Mouse (Mus musculus): ENCODE measurements around the gene Idh3a. TPM values are rescaled to one million over a fixed set of nuclear protein-coding genes. Genes with fewer than 3 reads are reported as not detected.
A peak's percentile ranks its signal among the peaks of the same experiment; 100 is the strongest.
"Not testable (repeated sequence)": the region's sequence is repeated elsewhere in the genome, so short reads cannot be mapped to it uniquely, and the experiment has no call there.

The Idh3a gene
- polyA plus RNA-seq, 1 experiment from 2014 or later = 55.1 TPM

GRCm38 (mm10) chr9:54571130-54571839, 14.8 kb upstream of the Idh3a start:
- WGBS (ENCODE audit: insufficient replicate concordance) = 55% methylated on average over 9 of the region's 9 CpGs
- H3K27me3 ChIP-seq (ENCODE audit: control insufficient read depth, insufficient read depth, low read depth, low read length) = no peaks in the 10 kb centered on the region
- H3K4me3 ChIP-seq (ENCODE audit: low read depth, low read length) = no peak overlapping the region
- no peaks in the 10 kb centered on the region for H3K9me3 ChIP-seq (replicated peaks; ENCODE audit: control insufficient read depth, low read length)
- H3K36me3 ChIP-seq (ENCODE audit: control insufficient read depth, insufficient read depth) = no peaks in the 10 kb centered on the region
- peak; percentile 63; the same call in 1 of the 2 replicates for ATAC-seq (ENCODE audit: low read depth)
- H3K9ac ChIP-seq (ENCODE audit: low read depth, low read length) = no peak overlapping the region
- H3K4me1 ChIP-seq (ENCODE audit: control insufficient read depth, low read depth, low read length) = no peaks in the 10 kb centered on the region; the same call in 1 of the 2 replicates
- no peak overlapping the region for H3K27ac ChIP-seq (ENCODE audit: low read length)
- H3K4me2 ChIP-seq (ENCODE audit: low read depth, low read length) = no peak overlapping the region

- ATAC-seq (ENCODE audit: low read depth) = peak; percentile 14
- H3K27ac ChIP-seq (ENCODE audit: low read length) = no peak overlapping the region
- WGBS (ENCODE audit: insufficient replicate concordance) = 14% methylated on average over 1 of the region's 1 CpGs
Measured at GRCm38 (mm10) chr9:54583712-54584111, 2.4 kb upstream of the Idh3a start.

GRCm38 (mm10) chr9:54584127-54584526, 2.0 kb upstream of the Idh3a start:
- not testable (repeated sequence) for H3K27ac ChIP-seq (ENCODE audit: low read length); H3K36me3 ChIP-seq (ENCODE audit: control insufficient read depth, insufficient read depth); ATAC-seq (ENCODE audit: low read depth); H3K9me3 ChIP-seq (replicated peaks; ENCODE audit: control insufficient read depth, low read length); H3K27me3 ChIP-seq (ENCODE audit: control insufficient read depth, insufficient read depth, low read depth, low read length); H3K4me2 ChIP-seq (ENCODE audit: low read depth, low read length); H3K9ac ChIP-seq (ENCODE audit: low read depth, low read length); H3K4me3 ChIP-seq (ENCODE audit: low read depth, low read length)
- H3K4me1 ChIP-seq (ENCODE audit: control insufficient read depth, low read depth, low read length) = peaks cover 17% of the 10 kb centered on the region
- 34% methylated on average over 2 of the region's 2 CpGs for WGBS (ENCODE audit: insufficient replicate concordance)

More at GRCm38 (mm10) chr9:54583712-54584111, 2.4 kb upstream of the Idh3a start:
- Histone ChIP-seq H3K4me1 (ENCODE audit: control insufficient read depth, low read depth, low read length) (peaks cover 17% of the 10 kb centered on the region), H3K4me3 (ENCODE audit: low read depth, low read length) (no peak overlapping the region), H3K9ac (ENCODE audit: low read depth, low read length) (no peak overlapping the region), H3K36me3 (ENCODE audit: control insufficient read depth, insufficient read depth) (no peaks in the 10 kb centered on the region), H3K9me3 (replicated peaks; ENCODE audit: control insufficient read depth, low read length) (no peaks in the 10 kb centered on the region), H3K27me3 (ENCODE audit: control insufficient read depth, insufficient read depth, low read depth, low read length) (no peaks in the 10 kb centered on the region), H3K4me2 (ENCODE audit: low read depth, low read length) (no peak overlapping the region)

GRCm38 (mm10) chr9:54585839-54586198, 315 bp upstream of the Idh3a start:
- Histone ChIP-seq H3K9ac (ENCODE audit: low read depth, low read length) (peak overlapping the region; percentile 91), H3K36me3 (ENCODE audit: control insufficient read depth, insufficient read depth) (0 out of 2 replicates have a peak, but pooled peaks cover 3% of the 10 kb centered on the region), H3K27me3 (ENCODE audit: control insufficient read depth, insufficient read depth, low read depth, low read length) (no peaks in the 10 kb centered on the region), H3K4me2 (ENCODE audit: low read depth, low read length) (peak overlapping the region; percentile 94), H3K27ac (ENCODE audit: low read length) (peak overlapping the region; percentile 25; the same call in 1 of the 2 replicates), H3K4me3 (ENCODE audit: low read depth, low read length) (peak overlapping the region; percentile 91), H3K4me1 (ENCODE audit: control insufficient read depth, low read depth, low read length) (peaks cover 17% of the 10 kb centered on the region), H3K9me3 (replicated peaks; ENCODE audit: control insufficient read depth, low read length) (no peaks in the 10 kb centered on the region)
- WGBS (ENCODE audit: insufficient replicate concordance) = 24% methylated on average over 5 of the region's 5 CpGs
- ATAC-seq (ENCODE audit: low read depth) = no peak

- peak overlapping the region; percentile 91; the same call in 1 of the 2 replicates for H3K4me3 ChIP-seq (ENCODE audit: low read depth, low read length)
- H3K9ac ChIP-seq (ENCODE audit: low read depth, low read length) = no peak overlapping the region
- ATAC-seq (ENCODE audit: low read depth) = no peak
Measured at GRCm38 (mm10) chr9:54587863-54588262, 1.7 kb downstream of the Idh3a start.

GRCm38 (mm10) chr9:54593652-54594051, 7.5 kb downstream of the Idh3a start:
- peaks cover 27% of the 10 kb centered on the region for H3K36me3 ChIP-seq (ENCODE audit: control insufficient read depth, insufficient read depth)
- ATAC-seq (ENCODE audit: low read depth); H3K27ac ChIP-seq (ENCODE audit: low read length): not testable (repeated sequence)

More at GRCm38 (mm10) chr9:54587863-54588262, 1.7 kb downstream of the Idh3a start:
- Histone ChIP-seq H3K9me3 (replicated peaks; ENCODE audit: control insufficient read depth, low read length) (no peaks in the 10 kb centered on the region), H3K4me2 (ENCODE audit: low read depth, low read length) (peak overlapping the region; percentile 94), H3K36me3 (ENCODE audit: control insufficient read depth, insufficient read depth) (peaks cover 6% of the 10 kb centered on the region; the same call in 1 of the 2 replicates), H3K4me1 (ENCODE audit: control insufficient read depth, low read depth, low read length) (peaks cover 17% of the 10 kb centered on the region), H3K27ac (ENCODE audit: low read length) (no peak overlapping the region), H3K27me3 (ENCODE audit: control insufficient read depth, insufficient read depth, low read depth, low read length) (no peaks in the 10 kb centered on the region)
- WGBS (ENCODE audit: insufficient replicate concordance) = 69% methylated on average over 4 of the region's 4 CpGs

GRCm38 (mm10) chr9:54596752-54597465, 10.8 kb downstream of the Idh3a start:
- Histone ChIP-seq H3K27me3 (ENCODE audit: control insufficient read depth, insufficient read depth, low read depth, low read length) (no peaks in the 10 kb centered on the region), H3K9ac (ENCODE audit: low read depth, low read length) (no peak overlapping the region), H3K27ac (ENCODE audit: low read length) (no peak overlapping the region), H3K9me3 (replicated peaks; ENCODE audit: control insufficient read depth, low read length) (no peaks in the 10 kb centered on the region), H3K4me2 (ENCODE audit: low read depth, low read length) (no peak overlapping the region), H3K4me1 (ENCODE audit: control insufficient read depth, low read depth, low read length) (no peaks in the 10 kb centered on the region), H3K36me3 (ENCODE audit: control insufficient read depth, insufficient read depth) (peaks cover 32% of the 10 kb centered on the region), H3K4me3 (ENCODE audit: low read depth, low read length) (no peak overlapping the region)
- ATAC-seq (ENCODE audit: low read depth) = no peak
- 86% methylated on average over 15 of the region's 15 CpGs for WGBS (ENCODE audit: insufficient replicate concordance)

More at GRCm38 (mm10) chr9:54593652-54594051, 7.5 kb downstream of the Idh3a start:
- 74% methylated on average over 4 of the region's 4 CpGs for WGBS (ENCODE audit: insufficient replicate concordance)
- not testable (repeated sequence) for H3K4me2 ChIP-seq (ENCODE audit: low read depth, low read length); H3K9me3 ChIP-seq (replicated peaks; ENCODE audit: control insufficient read depth, low read length); H3K27me3 ChIP-seq (ENCODE audit: control insufficient read depth, insufficient read depth, low read depth, low read length); H3K4me1 ChIP-seq (ENCODE audit: control insufficient read depth, low read depth, low read length); H3K4me3 ChIP-seq (ENCODE audit: low read depth, low read length); H3K9ac ChIP-seq (ENCODE audit: low read depth, low read length)

- Histone ChIP-seq H3K4me1 (ENCODE audit: control insufficient read depth, low read depth, low read length) (no peaks in the 10 kb centered on the region), H3K36me3 (ENCODE audit: control insufficient read depth, insufficient read depth) (peaks cover 23% of the 10 kb centered on the region), H3K4me3 (ENCODE audit: low read depth, low read length) (no peak overlapping the region), H3K27me3 (ENCODE audit: control insufficient read depth, insufficient read depth, low read depth, low read length) (no peaks in the 10 kb centered on the region), H3K27ac (ENCODE audit: low read length) (no peak overlapping the region), H3K9ac (ENCODE audit: low read depth, low read length) (no peak overlapping the region), H3K9me3 (replicated peaks; ENCODE audit: control insufficient read depth, low read length) (no peaks in the 10 kb centered on the region), H3K4me2 (ENCODE audit: low read depth, low read length) (no peak overlapping the region)
- ATAC-seq (ENCODE audit: low read depth) = no peak
- WGBS (ENCODE audit: insufficient replicate concordance) = 85% methylated on average over 2 of the region's 2 CpGs
Measured at GRCm38 (mm10) chr9:54602386-54602785, 16.3 kb downstream of the Idh3a start.

GRCm38 (mm10) chr9:54602916-54603315, 16.8 kb downstream of the Idh3a start:
- ATAC-seq (ENCODE audit: low read depth) = no peak
- H3K4me1 ChIP-seq (ENCODE audit: control insufficient read depth, low read depth, low read length) = no peaks in the 10 kb centered on the region
- H3K9ac ChIP-seq (ENCODE audit: low read depth, low read length) = no peak overlapping the region
- peaks cover 23% of the 10 kb centered on the region for H3K36me3 ChIP-seq (ENCODE audit: control insufficient read depth, insufficient read depth)
- WGBS (ENCODE audit: insufficient replicate concordance) = 79% methylated on average over 7 of the region's 7 CpGs
- no peak overlapping the region for H3K4me2 ChIP-seq (ENCODE audit: low read depth, low read length)
- H3K27me3 ChIP-seq (ENCODE audit: control insufficient read depth, insufficient read depth, low read depth, low read length) = no peaks in the 10 kb centered on the region
- H3K27ac ChIP-seq (ENCODE audit: low read length) = no peak overlapping the region
- no peaks in the 10 kb centered on the region for H3K9me3 ChIP-seq (replicated peaks; ENCODE audit: control insufficient read depth, low read length)
- H3K4me3 ChIP-seq (ENCODE audit: low read depth, low read length) = no peak overlapping the region

Measured in liver, embryonic 16.5 days (tissue).